Mouse (Mus musculus): Measurements from ENCODE around the gene Elp5.
"Not testable (repeated sequence)": the region's sequence is repeated elsewhere in the genome, so short reads cannot be mapped to it uniquely, and the experiment has no call there.

Gene Elp5

DNA sequence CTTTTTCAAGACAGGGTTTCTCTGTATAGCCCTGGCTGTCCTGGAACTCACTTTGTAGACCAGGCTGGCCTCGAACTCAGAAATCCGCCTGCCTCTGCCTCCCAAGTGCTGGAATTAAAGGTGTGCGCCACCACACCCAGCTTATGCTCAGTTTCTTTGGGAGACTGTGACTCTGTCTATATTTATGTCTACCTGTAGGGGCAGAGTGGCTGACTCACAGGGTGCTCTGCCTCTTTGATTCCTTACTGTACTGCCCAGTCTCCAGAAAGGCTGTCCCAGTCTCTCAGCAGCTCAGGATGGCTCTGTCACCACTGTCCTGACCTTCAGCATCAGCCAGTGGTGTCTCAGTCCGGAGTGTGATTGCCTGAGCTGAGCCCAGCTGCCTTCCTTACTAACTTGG, 26.7 kb downstream of the Elp5 start:
- DNase-seq = not testable (repeated sequence)

DNA sequence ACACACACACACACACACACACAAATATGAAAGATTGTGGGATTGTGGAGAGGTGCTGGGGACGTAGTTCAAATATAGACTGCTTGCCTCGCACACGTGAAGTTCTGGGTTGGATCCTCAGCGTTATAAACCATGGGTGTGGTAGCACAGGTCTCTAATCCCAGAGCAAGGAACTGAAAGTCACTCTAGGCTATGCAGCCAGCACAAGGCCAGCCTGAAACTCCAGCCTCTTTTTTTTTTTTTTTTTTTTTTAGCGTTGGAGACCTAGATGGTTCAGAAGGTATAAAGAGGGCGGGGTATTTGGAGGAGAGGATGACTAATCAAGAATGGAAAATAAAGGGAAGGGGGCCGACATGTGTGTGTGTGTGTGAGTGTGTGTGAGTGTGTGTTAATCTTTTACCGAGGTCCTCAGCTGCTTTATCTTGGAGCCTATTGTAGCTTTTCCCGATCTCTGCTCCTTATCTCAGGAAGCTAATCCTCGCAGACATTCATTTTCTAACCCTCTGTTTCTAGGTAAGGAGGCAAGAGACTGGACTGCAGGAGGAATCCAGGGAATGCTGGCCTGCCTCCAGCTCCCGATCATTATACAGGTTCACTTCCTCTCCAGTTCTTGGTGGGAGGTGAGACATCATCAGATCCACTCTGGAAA, 28.9 kb downstream of the Elp5 start:
- DNase-seq = no peak

DNA sequence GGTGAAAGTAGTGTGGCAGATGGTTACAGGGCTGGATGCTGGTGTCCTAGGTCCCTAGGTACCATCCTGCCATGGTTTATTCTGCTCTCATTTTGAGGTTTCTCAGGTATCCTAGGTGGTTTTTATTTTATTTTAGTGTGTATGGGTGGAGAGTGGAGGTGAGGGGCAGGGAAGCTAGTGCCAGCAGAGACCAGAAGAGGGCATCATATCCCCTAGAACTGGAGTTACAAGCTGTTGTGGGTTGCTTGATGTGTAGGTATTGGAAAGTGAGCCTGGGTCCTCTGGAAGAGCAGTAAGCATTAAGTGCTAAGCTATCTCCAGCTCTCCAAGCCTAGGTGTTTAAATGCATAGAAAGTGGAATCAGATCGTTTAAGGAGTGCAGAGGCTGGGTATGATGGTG, 30.0 kb downstream of the Elp5 start:
- no peak for DNase-seq

DNA sequence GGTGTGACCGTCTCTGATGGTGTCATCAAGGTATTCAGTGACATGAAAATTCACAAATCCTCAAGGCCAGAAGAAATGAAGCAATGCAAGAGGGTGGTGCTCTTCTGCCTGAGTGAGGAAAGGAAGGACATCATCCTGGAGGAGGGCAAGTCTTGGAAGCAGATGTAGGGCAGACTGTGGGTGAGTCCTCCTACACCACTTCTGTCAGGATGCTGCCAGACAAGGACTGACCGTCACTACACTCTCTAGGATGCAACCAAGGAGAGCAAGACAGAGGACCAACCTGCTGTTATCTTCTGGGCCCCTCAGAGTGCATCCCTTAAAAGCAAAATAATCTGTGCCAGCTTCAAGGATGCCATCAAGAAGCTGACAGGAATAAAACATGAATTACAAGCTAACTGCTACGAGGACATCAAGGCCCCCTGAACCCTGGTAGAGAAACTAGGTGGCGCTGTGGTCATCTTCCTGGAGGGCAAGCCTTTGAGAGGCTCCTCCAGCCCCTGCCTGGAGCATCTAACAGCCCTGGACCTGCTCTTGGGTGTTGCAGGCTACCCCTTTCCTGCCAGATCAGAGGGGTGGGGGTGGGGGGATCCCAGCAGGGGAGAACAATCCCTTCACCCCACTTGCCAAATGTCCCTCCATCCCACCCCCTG, 31.4 kb downstream of the Elp5 start:
- peak in 1 of 2 experiments; percentile 64 for DNase-seq

DNA sequence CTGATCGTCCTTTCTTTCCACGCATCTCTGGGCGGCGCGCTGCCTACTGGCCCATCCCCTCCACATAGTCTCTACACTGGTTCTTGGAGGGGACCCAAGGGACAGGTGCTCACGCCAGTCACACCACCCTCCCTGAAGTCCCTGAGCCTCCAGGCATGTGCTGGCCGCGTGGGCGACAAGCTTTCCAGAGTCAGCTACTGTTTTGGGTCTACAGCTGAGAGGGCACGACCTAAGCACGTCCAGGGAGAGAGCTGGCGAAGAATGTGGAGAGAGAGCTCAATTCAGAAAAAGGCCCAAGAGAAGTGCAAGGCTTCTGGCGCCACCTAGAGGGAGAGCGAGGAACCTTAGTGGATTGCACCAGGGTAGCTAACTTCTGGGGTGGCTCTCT, 33.6 kb downstream of the Elp5 start:
- DNase-seq = peak; percentile 91 to 95

DNA sequence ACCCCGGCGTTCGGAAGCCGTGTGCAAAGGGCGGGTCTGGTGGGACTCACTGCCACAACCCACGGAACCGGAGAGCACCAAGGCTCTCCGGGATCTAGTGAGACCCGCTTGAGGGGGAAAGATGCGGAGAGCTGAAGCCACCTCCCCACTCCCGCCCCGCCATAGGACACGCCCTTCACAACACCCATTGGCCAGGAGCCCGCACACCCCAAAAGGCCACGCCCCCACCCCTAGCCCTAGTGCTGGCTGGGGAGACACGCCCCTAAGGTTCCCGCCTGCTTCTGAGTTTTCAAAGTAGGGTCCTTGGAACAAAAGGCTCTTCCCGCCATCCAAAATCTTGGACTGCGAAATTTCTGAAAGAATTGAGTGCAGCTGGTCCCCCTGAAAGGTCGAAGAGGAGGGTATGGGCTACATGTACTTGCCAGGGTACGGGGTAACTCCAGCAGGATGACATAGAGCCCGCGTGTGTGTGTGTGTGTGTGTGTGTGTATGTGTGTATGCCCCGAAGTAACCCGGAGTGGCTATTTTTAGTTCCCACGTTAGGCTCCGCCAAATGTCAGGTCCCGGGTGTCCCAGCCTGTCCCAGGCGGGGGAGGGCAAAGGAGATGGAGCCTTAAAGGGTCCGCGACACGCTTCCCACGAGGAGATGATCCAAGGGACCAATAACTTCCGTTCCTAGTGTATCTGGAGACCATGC, 34.1 kb downstream of the Elp5 start, which contains the start of gene Slc2a4:
Slc2a4 (minus strand) TSS at position 123 of the 697 bp plus-strand sequence.
- DNase-seq = peak; percentile 93 to 95

DNA sequence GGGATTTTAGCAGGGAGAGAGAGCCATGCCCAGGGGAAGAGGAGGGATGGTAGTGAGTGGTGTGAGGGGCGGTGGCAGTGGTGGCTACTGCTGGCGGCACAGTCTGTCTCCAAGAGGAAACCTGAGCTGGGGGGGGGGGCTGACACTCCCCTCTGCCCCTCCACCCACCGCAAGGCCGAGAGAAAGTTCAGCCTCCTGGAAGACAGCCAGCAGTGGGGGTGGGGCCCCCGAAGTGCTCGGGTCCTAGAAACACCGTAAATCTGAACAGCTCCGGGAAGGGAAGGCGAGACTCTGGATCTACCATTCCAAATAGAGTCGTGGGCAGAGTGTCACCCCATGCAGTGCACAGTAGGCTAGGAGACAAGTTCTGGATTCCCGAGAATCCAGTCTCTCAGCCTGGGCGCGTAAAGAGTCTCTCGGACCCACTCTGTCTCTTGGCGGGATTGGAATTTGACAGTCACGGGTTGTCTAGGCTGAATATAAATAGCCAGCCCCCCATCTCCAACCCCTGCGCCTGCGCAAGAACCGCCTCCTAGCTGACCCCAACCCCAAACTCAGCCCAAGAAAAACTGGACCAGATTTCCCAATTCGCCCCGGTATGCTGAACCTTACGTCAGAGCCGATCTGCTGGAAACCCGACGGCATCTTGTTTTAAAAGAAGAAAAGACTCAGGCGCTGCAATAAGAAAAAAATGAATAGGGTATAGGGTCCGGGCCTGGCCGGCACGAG, 34.8 kb downstream of the Elp5 start:
- DNase-seq = peak; percentile 43 to 76

DNA sequence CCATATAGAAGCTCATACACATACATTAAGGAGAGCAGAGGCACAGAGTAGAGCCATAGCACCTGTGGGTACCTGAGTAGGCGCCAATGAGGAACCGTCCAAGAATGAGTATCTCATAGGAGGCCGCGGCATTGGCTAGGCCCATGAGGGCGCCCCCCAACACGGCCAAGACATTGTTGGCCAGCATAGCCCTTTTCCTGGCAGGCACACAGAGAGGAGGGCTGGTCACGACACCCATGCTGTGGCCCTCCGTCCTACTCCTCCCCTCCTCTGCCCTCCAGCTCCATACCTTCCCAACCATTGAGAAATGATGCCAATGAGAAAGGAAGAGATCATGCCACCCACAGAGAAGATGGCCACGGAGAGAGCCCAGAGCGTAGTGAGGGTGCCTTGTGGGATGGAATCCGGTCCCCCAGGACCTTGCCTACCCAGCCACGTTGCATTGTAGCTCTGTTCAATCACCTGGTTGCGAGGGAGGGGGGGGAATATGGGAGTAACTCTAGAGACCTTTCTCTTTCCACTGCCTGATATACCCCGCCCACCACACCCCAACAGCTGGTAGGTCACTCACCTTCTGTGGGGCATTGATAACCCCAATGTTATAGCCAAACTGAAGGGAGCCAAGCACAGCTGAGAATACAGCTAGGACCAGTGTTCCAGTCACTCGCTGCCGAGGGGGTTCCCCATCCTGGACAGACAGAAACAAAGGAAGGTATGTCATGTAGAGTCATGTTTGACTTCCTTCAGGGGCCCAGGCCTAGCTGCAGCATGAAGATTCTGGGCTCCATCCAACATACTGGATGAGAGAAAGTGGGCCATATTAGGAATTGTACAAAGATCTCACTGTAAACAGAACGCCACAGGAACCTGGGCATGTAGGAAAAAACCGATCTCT, 36.1 kb downstream of the Elp5 start:
- no peak for DNase-seq

DNA sequence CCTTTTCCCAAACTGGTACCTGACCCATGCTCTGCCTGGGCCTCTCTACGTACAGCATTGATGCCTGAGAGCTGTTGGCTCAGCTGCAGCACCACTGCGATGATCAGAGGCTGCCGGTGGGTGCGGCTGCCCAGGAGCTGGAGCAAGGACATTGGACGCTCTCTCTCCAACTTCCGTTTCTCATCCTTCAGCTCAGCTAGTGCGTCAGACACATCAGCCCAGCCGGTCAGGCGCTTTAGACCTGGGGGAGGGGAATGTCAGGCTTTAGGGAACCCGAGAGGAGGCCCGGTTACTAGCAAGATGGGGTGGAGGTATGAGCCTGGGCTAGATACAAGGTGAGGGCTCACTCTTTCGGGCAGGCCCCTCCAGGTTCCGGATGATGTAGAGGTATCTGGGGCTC, 37.1 kb downstream of the Elp5 start:
- no peak for DNase-seq

DNA sequence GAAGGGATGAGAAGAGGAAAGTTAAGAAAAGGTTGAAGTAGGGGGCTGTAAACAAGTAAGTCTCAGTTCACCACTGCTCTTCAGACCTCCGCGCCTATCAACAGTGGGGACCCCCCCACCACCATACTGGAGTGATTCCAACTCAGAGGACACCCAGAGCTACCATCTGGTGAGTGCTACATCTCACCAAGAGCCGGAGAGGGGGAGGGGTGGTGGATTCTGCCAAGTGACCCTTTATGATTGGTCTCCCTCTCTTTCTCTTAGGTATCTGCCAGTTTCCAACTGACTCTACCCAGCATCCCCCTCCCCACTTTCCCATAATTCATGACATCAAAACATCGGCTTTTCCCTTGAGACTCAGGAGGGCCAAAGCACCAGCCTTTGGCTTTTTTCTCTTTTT, 41.4 kb downstream of the Elp5 start:
- DNase-seq = no peak

DNA sequence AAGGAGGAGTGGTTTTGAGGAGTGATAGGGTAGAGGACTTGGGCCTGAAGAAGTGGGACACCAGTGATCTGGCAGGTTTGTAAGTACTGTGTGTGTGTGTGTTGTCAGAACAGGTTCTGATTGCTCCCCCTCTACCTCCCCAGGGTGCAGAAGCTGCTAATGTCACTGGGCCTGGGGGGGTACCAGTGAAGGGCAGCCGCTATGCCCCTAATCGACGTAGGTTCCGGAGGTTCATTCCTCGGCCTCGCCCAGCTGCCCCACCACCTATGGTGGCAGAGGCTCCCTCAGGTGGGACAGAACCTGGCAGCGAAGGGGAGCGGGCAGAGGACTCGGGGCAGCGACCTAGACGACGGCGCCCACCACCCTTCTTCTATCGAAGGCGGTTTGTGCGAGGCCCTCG, 42.6 kb downstream of the Elp5 start:
- DNase-seq = no peak

DNA sequence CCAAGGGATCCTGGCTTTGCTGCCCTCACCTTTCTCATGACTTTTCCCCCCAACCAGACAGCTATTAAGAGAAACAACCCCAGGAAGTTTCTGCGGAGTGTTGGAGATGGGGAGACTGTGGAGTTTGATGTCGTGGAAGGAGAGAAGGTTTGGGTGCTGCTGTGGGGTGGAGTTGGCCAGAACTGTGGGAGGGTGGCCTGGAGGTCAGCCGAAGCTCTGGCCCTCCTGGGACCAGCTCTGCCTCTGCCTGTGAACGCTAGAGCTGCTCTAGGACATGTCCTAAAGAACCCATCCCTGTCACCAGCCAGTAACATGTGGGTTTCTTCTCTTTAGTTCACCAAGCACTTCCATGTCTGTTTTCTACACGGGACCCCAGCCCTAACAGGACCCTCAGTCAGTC, 43.1 kb downstream of the Elp5 start:
- no peak for DNase-seq

DNA sequence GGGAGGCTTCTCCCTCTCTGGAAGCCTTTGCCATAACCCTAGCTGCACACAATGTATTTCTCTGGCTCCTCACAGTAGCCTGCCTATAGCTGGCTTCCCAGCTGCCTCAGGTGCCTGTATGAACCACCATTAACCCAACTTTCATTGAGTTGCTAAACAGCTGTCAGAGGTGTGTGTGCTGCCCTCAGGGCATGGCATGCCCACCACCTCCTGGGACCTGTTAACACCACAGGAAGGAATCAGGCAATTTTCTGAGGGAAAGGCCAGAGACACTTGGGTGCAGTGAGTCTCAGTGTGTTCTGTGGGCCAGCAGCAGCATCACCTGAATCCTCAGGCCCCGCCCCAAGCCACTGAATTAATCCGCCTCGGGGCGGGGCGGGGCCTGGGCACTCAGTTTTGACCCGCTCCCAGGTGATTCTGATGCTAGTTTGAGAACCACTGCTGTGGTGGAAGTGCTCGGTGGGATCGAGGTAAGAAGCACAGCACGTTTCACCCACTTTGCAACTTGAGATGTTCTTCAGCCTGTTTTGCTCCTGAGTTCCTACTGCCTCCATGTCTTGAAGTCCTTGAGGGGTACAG, 43.8 kb downstream of the Elp5 start:
- DNase-seq = peak in 1 of 2 experiments; percentile 62

DNA sequence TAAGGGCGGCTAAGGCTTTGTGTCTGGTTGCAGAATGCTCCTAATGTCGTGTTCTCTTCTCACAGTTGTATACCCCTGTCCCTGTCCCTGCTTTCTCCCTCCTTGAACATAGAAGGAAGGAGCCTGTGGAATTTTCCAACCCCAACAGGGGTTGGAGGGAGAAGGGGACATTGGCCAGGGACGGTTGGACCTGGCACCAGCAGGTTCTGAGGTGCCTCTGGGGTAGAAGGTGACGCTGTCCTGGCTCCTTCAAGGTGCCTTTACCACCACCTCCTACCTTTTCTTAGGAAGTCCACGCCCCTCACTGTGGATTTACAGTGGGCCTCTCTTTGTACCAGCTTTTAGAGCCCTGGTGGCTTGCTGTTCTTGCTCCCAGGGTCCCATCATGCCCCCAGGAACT, 44.5 kb downstream of the Elp5 start:
- no peak for DNase-seq

DNA sequence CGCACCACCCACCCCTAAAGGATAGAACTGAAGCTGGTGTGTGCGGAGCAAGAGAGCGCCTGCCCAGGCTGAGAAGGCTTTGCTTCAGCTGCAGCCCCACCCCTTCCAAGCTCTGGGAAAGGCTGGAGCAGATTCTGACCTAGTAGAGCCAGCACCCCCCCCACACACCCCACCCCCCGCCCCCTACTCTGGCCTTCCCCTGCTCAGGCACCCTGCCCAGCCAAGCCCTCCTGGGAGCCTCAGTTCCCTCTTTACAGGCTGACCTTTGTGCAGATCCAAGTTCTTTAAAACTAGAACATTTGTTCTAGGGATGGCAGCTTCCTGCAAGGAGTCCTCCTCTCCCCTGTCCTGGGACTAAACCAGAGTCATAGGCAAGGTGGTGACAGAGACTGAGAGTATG, 44.9 kb downstream of the Elp5 start:
- DNase-seq = peak; percentile 46 to 49

DNA sequence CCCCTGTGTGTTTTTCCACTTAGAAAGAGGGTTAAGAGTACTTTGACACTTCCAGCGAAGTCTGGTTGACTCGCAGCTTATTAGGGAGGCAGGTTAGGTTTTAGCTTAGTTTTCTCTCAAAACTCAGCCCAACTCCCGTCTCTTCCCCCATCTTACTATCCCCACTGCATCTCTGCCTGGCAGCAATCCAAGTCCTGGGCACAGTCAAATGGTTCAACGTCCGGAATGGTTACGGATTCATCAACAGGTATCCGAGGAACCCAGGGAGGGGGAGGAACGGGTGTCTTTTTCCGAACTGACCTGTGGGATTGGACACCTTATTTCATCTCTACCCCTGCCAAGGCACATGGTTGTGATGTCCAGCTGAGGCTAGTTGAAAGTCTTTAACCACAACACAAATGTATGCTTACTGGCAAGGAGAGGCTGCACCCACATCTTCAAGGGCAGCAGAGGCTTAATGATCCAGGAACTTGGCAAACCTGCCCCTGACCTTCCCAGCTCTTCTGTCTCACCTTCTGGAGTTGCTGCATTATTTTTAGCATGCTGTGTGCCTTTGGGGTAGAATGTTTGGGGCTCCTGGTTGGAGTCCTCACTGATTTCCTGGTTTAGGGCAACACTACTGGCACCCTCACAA, 45.5 kb downstream of the Elp5 start:
- peak; percentile 60 to 62 for DNase-seq

DNA sequence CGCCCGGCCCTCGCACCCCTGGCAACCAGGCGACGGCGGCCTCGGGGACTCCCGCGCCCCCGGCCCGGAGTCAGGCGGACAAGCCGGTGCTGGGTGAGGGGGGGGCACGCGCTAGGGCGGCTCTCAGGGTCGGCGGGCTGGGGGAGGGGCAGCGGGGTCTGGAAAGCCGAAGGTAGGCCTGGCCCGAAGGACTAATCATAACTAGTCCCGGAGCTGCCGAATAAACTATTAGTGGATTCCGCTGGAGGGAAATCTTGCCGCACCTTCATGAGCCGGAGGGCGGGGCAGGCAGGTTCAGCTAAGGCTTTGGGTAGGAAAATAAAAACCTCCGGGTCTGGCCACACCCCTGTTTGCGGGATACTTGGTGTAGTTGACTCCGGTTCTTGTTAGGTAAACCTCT, 46.2 kb downstream of the Elp5 start:
- peak in 1 of 2 experiments; percentile 60 for DNase-seq

DNA sequence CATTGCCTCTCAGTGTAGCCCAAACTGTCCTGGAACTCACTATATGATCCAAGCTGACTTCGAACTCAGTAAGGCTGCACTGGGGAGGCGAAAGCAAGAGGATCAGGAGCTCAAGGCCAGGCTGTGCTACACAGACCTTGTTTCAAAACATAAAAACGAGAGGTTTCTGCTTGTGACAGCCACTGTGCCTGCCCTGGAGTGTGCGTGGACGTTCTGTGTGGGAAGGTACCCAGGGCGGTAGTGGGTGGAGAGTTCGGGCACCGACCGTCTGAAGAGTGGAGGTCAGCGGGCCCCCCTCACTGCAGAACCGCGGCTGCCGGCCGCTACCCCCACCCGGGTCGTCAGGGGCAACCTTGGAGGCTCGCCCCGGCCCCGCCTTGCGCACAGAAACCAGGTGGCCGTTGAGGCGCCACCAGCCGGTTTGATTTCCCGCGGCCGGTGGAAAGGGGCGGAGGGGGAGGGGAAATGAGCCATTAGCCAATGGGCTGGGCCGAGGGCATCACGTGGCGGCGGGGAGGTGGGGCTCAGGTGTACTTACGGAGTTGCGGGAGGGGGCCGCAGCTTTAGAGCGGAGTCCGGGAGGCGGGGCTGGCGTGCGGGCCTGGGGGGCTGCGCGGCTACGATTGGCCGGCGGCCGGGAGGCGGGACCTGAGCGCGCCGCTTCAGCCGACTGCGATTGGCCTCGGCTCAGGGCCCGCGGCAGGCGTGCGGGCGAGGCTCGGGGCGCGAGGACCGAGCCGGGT, 47.0 kb downstream of the Elp5 start, which contains the start of gene Ybx2:
Ybx2 (plus strand) TSS at position 660 of the 743 bp plus-strand sequence.
- DNase-seq = peak; percentile 94 to 95

DNA sequence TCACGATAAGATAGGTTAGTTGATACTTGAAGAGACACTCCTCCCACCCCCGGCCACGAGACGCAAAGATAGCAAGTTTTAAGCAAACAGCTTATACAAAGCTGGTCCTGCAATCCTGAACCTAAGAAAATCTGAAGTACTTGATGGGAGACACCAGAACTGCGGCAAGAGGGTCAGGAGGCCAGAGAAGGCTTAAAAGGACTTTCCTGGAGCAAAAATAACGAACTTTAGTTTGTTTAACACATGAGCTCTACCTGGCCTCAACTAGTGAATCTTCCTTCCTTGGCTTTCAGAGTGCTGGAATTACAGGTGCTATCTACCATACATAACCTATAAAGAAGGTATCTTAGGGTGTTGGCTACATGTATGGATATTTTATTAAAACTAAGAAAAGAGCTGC, 47.6 kb downstream of the Elp5 start:
- DNase-seq = no peak

DNA sequence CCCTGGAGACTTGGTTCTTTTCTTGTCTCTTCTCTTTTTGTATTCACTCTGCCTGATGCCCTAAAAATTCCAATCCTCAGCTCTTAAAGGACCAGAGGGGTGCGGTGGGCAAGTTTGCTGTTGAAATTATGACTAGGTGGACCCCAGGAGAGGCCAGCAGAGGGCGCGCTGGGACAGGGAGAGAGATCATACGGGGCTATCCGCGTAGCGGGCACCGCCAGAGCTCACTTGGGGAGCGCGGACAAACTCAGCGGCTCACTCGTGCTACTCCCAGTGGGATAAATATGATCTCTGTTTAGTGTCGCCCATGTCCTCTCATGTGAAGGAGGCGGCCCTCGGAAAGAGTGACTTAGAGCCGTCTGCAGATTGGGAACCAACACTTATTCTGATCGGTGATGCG, 48.1 kb downstream of the Elp5 start:
- peak; percentile 87 to 98 for DNase-seq

DNA sequence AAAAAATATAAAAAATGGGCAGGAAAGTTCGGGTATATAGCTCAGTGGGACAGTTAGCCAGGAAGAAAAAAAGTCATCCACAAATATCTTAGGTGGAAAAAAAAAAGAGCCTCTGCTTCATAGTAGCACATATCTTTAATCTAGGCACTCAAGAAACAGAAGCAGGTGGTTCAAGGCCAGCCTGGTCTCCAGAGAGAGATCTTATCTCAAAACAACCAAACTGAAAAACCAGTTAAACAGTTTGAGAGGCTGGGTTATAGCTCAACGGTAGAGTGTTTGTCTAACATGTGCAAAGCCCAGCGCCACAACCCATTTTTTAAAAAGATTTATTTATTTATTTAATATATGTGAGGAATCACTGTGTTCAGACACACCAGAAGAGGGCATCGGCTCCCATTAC, 49.3 kb downstream of the Elp5 start:
- DNase-seq = no peak

Measured in kidney, postnatal 36 days (tissue).